Mouse (Mus musculus) liver, adult 2 months (tissue): ENCODE results near the gene St6gal1. TPM values are rescaled to one million over a fixed set of nuclear protein-coding genes. Genes with fewer than 3 reads are reported as not detected.

Experiments
- DNase-seq: peaks from one replicate; pipeline ENCODE4 v3.0.0-alpha.2; 2011; ENCODE audit warnings: low read depth, low spot score; ENCODE audit errors: extremely low read depth
- H3K27ac ChIP-seq: fragments of 200-500 bp; replicated peaks from 2 replicates; pipeline ENCODE4 v1.5.1; 2012; ENCODE audit warnings: low read depth, mild to moderate bottlenecking, control low read depth, inconsistent platforms, low read length; ENCODE audit not compliant: insufficient read depth
- H3K27me3 ChIP-seq: fragments of 200-500 bp; 2 replicates; pipeline ENCODE4 v1.6.1; 2012; ENCODE audit warnings: mild to moderate bottlenecking, moderate library complexity, low read length, inconsistent platforms; ENCODE audit not compliant: control insufficient read depth, insufficient read depth
- H3K36me3 ChIP-seq: fragments of 200-500 bp; 2 replicates; pipeline ENCODE4 v1.6.1; 2012; ENCODE audit warnings: low read length, inconsistent platforms; ENCODE audit not compliant: control insufficient read depth, insufficient read depth
- H3K4me1 ChIP-seq: fragments of 200-500 bp; 2 replicates; pipeline ENCODE4 v1.6.1; 2011; ENCODE audit warnings: low read length; ENCODE audit not compliant: control insufficient read depth, insufficient read depth
- H3K4me3 ChIP-seq: fragments of 200-500 bp; 2 replicates; pipeline ENCODE4 v1.5.1; 2011; ENCODE audit warnings: low read depth, mild to moderate bottlenecking, control low read depth, low read length, moderate library complexity; ENCODE audit not compliant: insufficient read depth
- H3K79me2 ChIP-seq: fragments of 200-500 bp; 2 replicates; pipeline ENCODE4 v1.6.1; 2012; ENCODE audit warnings: inconsistent platforms, mild to moderate bottlenecking, low read length, moderate library complexity; ENCODE audit not compliant: control insufficient read depth, insufficient read depth
- H3K9ac ChIP-seq: fragments of 200-500 bp; 2 replicates; pipeline ENCODE4 v1.6.1; 2012; ENCODE audit warnings: low read depth, mild to moderate bottlenecking, control low read depth, inconsistent platforms, low read length
- CTCF ChIP-seq: fragments of 200-500 bp; IDR thresholded peaks from 2 replicates; pipeline ENCODE4 v1.5.1; 2011; ENCODE audit warnings: low read depth, low read length, control low read depth
- POLR2A ChIP-seq: fragments of 200-500 bp; IDR thresholded peaks from 2 replicates; pipeline ENCODE4 v1.6.1; 2011; ENCODE audit warnings: low read length, control low read depth; ENCODE audit not compliant: insufficient read depth; ENCODE audit errors: extremely low read depth
- WGBS: fragments of 180-500 bp; shearing (Covaris S2); methylation state at CpG from one replicate; pipeline ENCODE4 v1.1.7; 2018; 5-methylcytosine and 5-hydroxymethylcytosine counted together
- polyA plus RNA-seq: library from polyadenylated mRNA; depleted of rRNA; stranded (reverse); fragments of >200 nt; gene quantifications from 2 replicates; pipeline ENCODE4 v1.2.3, GENCODE M21; 2012; rRNA removed
- total RNA-seq: library from RNA; depleted of rRNA; stranded (reverse); fragments of >200 nt; gene quantifications from 2 replicates; pipeline ENCODE4 v1.2.3, GENCODE M21; 2014; rRNA removed

St6gal1 gene
- total and polyA plus RNA-seq, 2 experiments = 36.7 to 41.3 TPM

- Histone ChIP-seq H3K36me3 (no peaks in the 10 kb centered on the region), H3K27me3 (no peaks in the 10 kb centered on the region), H3K4me1 (no peaks in the 10 kb centered on the region), H3K79me2 (no peaks in the 10 kb centered on the region), H3K27ac (no peak overlapping the region), H3K4me3 (no peak overlapping the region), H3K9ac (no peak overlapping the region)
- WGBS = 98% methylated on average over 3 of the region's 3 CpGs
- TF ChIP-seq POLR2A (no peak), CTCF (no peak)
- no peak for DNase-seq
These were observed 177.4 kb downstream of the St6gal1 start for GRCm38 (mm10) chr16:23401959-23402358.

DNA sequence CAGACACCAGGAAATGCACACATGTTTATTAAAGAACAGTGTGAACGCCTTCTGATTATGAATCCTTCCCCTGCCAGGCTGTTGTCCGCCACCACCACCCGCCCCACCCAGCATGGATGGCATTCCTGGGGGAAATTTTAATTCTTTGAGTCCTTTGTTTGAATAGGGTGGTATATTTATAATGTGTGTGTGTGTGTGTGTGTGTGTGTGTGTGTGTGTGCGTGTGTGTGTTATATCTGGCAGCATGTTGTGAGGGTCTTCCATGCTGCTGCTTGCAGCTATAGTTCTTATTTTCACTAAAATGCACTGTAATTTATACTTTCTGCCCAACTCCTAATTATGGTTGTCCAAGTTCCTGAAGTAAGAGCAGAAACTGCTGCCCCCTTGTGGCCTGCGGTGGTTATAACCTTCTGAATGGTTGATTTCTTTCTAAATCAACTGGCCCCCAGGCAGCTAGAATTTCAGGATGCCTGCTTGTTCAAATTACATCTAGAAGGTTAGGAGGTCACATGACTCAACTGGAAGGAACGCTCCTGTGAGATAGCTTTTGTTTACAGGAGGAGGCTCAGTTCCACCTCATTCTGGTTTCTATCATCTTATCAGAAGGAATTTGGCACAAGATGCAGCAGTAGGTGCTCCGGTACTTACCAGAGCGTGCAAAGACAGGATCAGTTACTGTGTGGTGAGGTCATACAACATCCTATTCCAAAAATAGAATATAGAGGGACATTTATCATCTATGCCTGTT is 178.6 kb downstream of the St6gal1 start:
- no peak overlapping the region for H3K9ac ChIP-seq
- TF ChIP-seq CTCF (peak; percentile 55), POLR2A (no peak)
- 50% methylated on average over 8 of the region's 8 CpGs for WGBS
- no peaks in the 10 kb centered on the region for H3K27me3 ChIP-seq
- no peaks in the 10 kb centered on the region for H3K4me1 ChIP-seq
- peak; percentile 54 for DNase-seq
- H3K36me3 ChIP-seq = no peaks in the 10 kb centered on the region
- H3K79me2 ChIP-seq = no peaks in the 10 kb centered on the region
- no peak overlapping the region for H3K27ac ChIP-seq
- H3K4me3 ChIP-seq = no peak overlapping the region

Other genes starting within 250 kb of the St6gal1 start
- 449 and 472 TPM in 2 replicates for gene Kng2, start 195.3 kb upstream of the St6gal1 start, total RNA-seq
- gene Kng2, start 195.3 kb upstream of the St6gal1 start, polyA plus RNA-seq = 97.8 and 123 TPM in 2 replicates
- 1,906 and 2,075 TPM in 2 replicates for gene Kng1, start 166.9 kb upstream of the St6gal1 start, total RNA-seq
- 642 and 701 TPM in 2 replicates for gene Kng1, start 166.9 kb upstream of the St6gal1 start, polyA plus RNA-seq
- gene Eif4a2, start 117.3 kb upstream of the St6gal1 start, total RNA-seq = 325 and 412 TPM in 2 replicates
- gene Eif4a2, start 117.3 kb upstream of the St6gal1 start, polyA plus RNA-seq = 64.4 and 75.9 TPM in 2 replicates
- gene Rfc4, start 97.0 kb upstream of the St6gal1 start, total RNA-seq = 5.2 and 5.3 TPM in 2 replicates
- gene Rfc4, start 97.0 kb upstream of the St6gal1 start, polyA plus RNA-seq = 0.32 TPM in 1 of 2 replicates, not detected in the other
- gene Adipoq, start 78.2 kb upstream of the St6gal1 start, total RNA-seq = 0.87 and 1.2 TPM in 2 replicates
- 0.09 TPM in 1 of 2 replicates, not detected in the other for gene Adipoq, start 78.2 kb upstream of the St6gal1 start, polyA plus RNA-seq
- gene Rtp1, start 204.4 kb downstream of the St6gal1 start, total RNA-seq = not detected in 2 replicates
- not detected in 2 replicates for gene Rtp1, start 204.4 kb downstream of the St6gal1 start, polyA plus RNA-seq